Mouse (Mus musculus) ES-Bruce4 (cell line): Measurements from ENCODE around the gene Cytip. TPM values are rescaled to one million over a fixed set of nuclear protein-coding genes. Genes with fewer than 3 reads are reported as not detected.

ENCODE experiments used
- H3K27ac ChIP-seq: 2 replicates; pipeline ENCODE4 v1.5.1; 2012; ENCODE audit warnings: low read length, inconsistent platforms; ENCODE audit not compliant: insufficient read depth
- H3K27me3 ChIP-seq: 2 replicates; pipeline ENCODE4 v1.6.1; 2012; ENCODE audit warnings: mild to moderate bottlenecking, low read length, inconsistent platforms; ENCODE audit not compliant: control insufficient read depth, poor library complexity, insufficient read depth, severe bottlenecking
- H3K36me3 ChIP-seq: 2 replicates; pipeline ENCODE4 v1.6.1; 2012; ENCODE audit warnings: inconsistent platforms, mild to moderate bottlenecking, low read length, moderate library complexity; ENCODE audit not compliant: control insufficient read depth, poor library complexity, insufficient read depth, severe bottlenecking
- H3K4me1 ChIP-seq: one replicate; pipeline ENCODE4 v1.8.1; 2011; ENCODE audit warnings: low read length; ENCODE audit not compliant: control insufficient read depth, insufficient read depth
- H3K4me3 ChIP-seq: 2 replicates; pipeline ENCODE4 v1.5.1; 2011; ENCODE audit warnings: low read depth, mild to moderate bottlenecking, low read length
- H3K9ac ChIP-seq: 2 replicates; pipeline ENCODE4 v1.6.1; 2012; ENCODE audit warnings: low read depth, mild to moderate bottlenecking, inconsistent platforms; ENCODE audit not compliant: poor library complexity, severe bottlenecking
- H3K9me3 ChIP-seq: replicated peaks from 2 replicates; pipeline ENCODE4 v1.6.1; 2012; ENCODE audit warnings: mild to moderate bottlenecking, low read length, inconsistent platforms; ENCODE audit not compliant: control insufficient read depth, poor library complexity, insufficient read depth, severe bottlenecking
- CTCF ChIP-seq: IDR thresholded peaks from one replicate; pipeline ENCODE4 v1.8.1; 2011; ENCODE audit warnings: low read depth, low read length
- EP300 ChIP-seq: IDR thresholded peaks from 2 replicates; pipeline ENCODE4 v1.6.1; 2011; ENCODE audit warnings: low read depth, low read length; ENCODE audit not compliant: insufficient read depth
- POLR2A ChIP-seq: IDR thresholded peaks from one replicate; pipeline ENCODE4 v1.8.1; 2011; ENCODE audit warnings: low read length; ENCODE audit not compliant: insufficient read depth
- polyA plus RNA-seq: library from polyadenylated mRNA; stranded (reverse); fragments of >200 nt; gene quantifications from 2 replicates; pipeline ENCODE4 v1.2.4, GENCODE M21; 2011; ENCODE audit warnings: low read depth; ENCODE audit not compliant: missing spikeins, insufficient read depth, insufficient read length

Gene Cytip
- polyA plus RNA-seq, 1 experiment: not detected

GRCm38 (mm10) chr2:58156108-58156415 is 39.3 kb downstream of the Cytip start:
- no peak overlapping the region for H3K9ac ChIP-seq
- no peak overlapping the region for H3K27ac ChIP-seq
- no peaks in the 10 kb centered on the region for H3K27me3 ChIP-seq
- TF ChIP-seq EP300 (no peak), CTCF (no peak), POLR2A (no peak)
- H3K4me1 ChIP-seq: no peaks in the 10 kb centered on the region
- no peak overlapping the region for H3K4me3 ChIP-seq
- H3K9me3 ChIP-seq: no peaks in the 10 kb centered on the region
- H3K36me3 ChIP-seq: no peaks in the 10 kb centered on the region

GRCm38 (mm10) chr2:58155271-58156107 is 39.8 kb downstream of the Cytip start:
- Histone ChIP-seq H3K4me3 (no peak overlapping the region), H3K36me3 (no peaks in the 10 kb centered on the region), H3K27ac (no peak overlapping the region), H3K4me1 (no peaks in the 10 kb centered on the region), H3K9me3 (no peaks in the 10 kb centered on the region), H3K27me3 (no peaks in the 10 kb centered on the region), H3K9ac (no peak overlapping the region)
- no peak for TF ChIP-seq EP300
- TF ChIP-seq POLR2A: no peak

GRCm38 (mm10) chr2:58154555-58154954 is 40.8 kb downstream of the Cytip start:
- Histone ChIP-seq H3K4me3 (no peak overlapping the region), H3K36me3 (no peaks in the 10 kb centered on the region), H3K4me1 (no peaks in the 10 kb centered on the region), H3K27me3 (no peaks in the 10 kb centered on the region), H3K9me3 (no peaks in the 10 kb centered on the region), H3K27ac (no peak overlapping the region), H3K9ac (no peak overlapping the region)
- TF ChIP-seq EP300 (no peak), CTCF (no peak), POLR2A (no peak)

GRCm38 (mm10) chr2:58153742-58154141 is 41.6 kb downstream of the Cytip start:
- TF ChIP-seq POLR2A (no peak), CTCF (no peak), EP300 (no peak)
- H3K9ac ChIP-seq: no peak overlapping the region

GRCm38 (mm10) chr2:58149983-58150405 is 45.3 kb downstream of the Cytip start:
- Histone ChIP-seq H3K9me3 (no peaks in the 10 kb centered on the region), H3K36me3 (no peaks in the 10 kb centered on the region), H3K27me3 (no peaks in the 10 kb centered on the region), H3K9ac (no peak overlapping the region), H3K27ac (no peak overlapping the region), H3K4me1 (no peaks in the 10 kb centered on the region), H3K4me3 (no peak overlapping the region)
- TF ChIP-seq CTCF: no peak
- no peak for TF ChIP-seq EP300
- TF ChIP-seq POLR2A: no peak

More at GRCm38 (mm10) chr2:58153742-58154141, 41.6 kb downstream of the Cytip start:
- Histone ChIP-seq H3K4me1 (no peaks in the 10 kb centered on the region), H3K4me3 (no peak overlapping the region), H3K9me3 (no peaks in the 10 kb centered on the region), H3K36me3 (no peaks in the 10 kb centered on the region), H3K27me3 (no peaks in the 10 kb centered on the region), H3K27ac (no peak overlapping the region)

GRCm38 (mm10) chr2:58146572-58146971 is 48.8 kb downstream of the Cytip start:
- Histone ChIP-seq H3K4me1 (no peaks in the 10 kb centered on the region), H3K36me3 (no peaks in the 10 kb centered on the region), H3K27ac (no peak overlapping the region), H3K4me3 (no peak overlapping the region), H3K9me3 (no peaks in the 10 kb centered on the region), H3K27me3 (no peaks in the 10 kb centered on the region), H3K9ac (no peak overlapping the region)
- TF ChIP-seq CTCF (no peak), POLR2A (no peak), EP300 (no peak)
